Mouse (Mus musculus) heart, embryonic 16.5 days (tissue): ENCODE measurements at regions not wholly inside any gene's neighbourhood (a gene's known extent, or its start where the extent isn't known, plus 50 kb on each side); places are given as distances from the start of the nearest gene placed in this dataset.

ENCODE experiments used
- ATAC-seq: fragments of 200-750 bp; cut with Nextera tagmentation; replicated peaks from 2 replicates; pipeline ENCODE4 v1.8.0; 2017; ENCODE audit warnings: moderate number of reproducible peaks; ENCODE audit not compliant: insufficient read depth, low FRiP score; ENCODE audit errors: extremely low read depth
- H3K27ac ChIP-seq: fragments of 300-500 bp; sonication (generic); 2 replicates; pipeline ENCODE4 v1.5.1; 2014; ENCODE audit warnings: mild to moderate bottlenecking, low read length, control low read depth, moderate library complexity
- H3K27me3 ChIP-seq: fragments of 300-500 bp; sonication (generic); 2 replicates; pipeline ENCODE4 v1.6.1; 2014; ENCODE audit warnings: low read length, mixed read lengths; ENCODE audit not compliant: control insufficient read depth, insufficient read depth
- H3K36me3 ChIP-seq: fragments of 300-500 bp; sonication (generic); 2 replicates; pipeline ENCODE4 v1.6.1; 2014; ENCODE audit not compliant: control insufficient read depth, insufficient read depth
- H3K4me1 ChIP-seq: fragments of 300-500 bp; sonication (generic); 2 replicates; pipeline ENCODE4 v1.6.1; 2014; ENCODE audit warnings: low read length, mixed read lengths; ENCODE audit not compliant: control insufficient read depth, insufficient read depth
- H3K4me2 ChIP-seq: fragments of 300-500 bp; sonication (generic); 2 replicates; pipeline ENCODE4 v1.6.1; 2014; ENCODE audit warnings: low read depth, mild to moderate bottlenecking, control low read depth, low read length
- H3K4me3 ChIP-seq: fragments of 300-500 bp; sonication (generic); 2 replicates; pipeline ENCODE4 v1.5.1; 2014; ENCODE audit warnings: mild to moderate bottlenecking, control low read depth, low read length
- H3K9ac ChIP-seq: fragments of 300-500 bp; sonication (generic); 2 replicates; pipeline ENCODE4 v1.6.1; 2014; ENCODE audit warnings: low read length, control low read depth
- H3K9me3 ChIP-seq: fragments of 300-500 bp; sonication (generic); replicated peaks from 2 replicates; pipeline ENCODE4 v1.6.1; 2016; ENCODE audit warnings: low read length; ENCODE audit not compliant: control insufficient read depth
- WGBS: fragments of 180-500 bp; shearing (Covaris S2); extraction: QIAGEN DNeasy Blood & Tissue Kit; methylation state at CpG from one replicate; pipeline ENCODE4 v1.1.7; 2014; 5-methylcytosine and 5-hydroxymethylcytosine counted together

GRCm38 (mm10) chr19:28181171-28181570 lies 170.2 kb upstream of the Rfx3 start:
- Histone ChIP-seq H3K36me3 (no peaks in the 10 kb centered on the region), H3K4me2 (no peak overlapping the region), H3K27me3 (no peaks in the 10 kb centered on the region), H3K4me3 (no peak overlapping the region), H3K9ac (no peak overlapping the region), H3K27ac (no peak overlapping the region), H3K9me3 (peaks cover 5% of the 10 kb centered on the region), H3K4me1 (peaks cover 8% of the 10 kb centered on the region)
- WGBS: 77% methylated on average over 2 of the region's 2 CpGs
- ATAC-seq: no peak

GRCm38 (mm10) chr19:28178114-28178513 lies 167.1 kb upstream of the Rfx3 start:
- ATAC-seq: peak; percentile 92
- peak overlapping the region; percentile 62 for H3K27ac ChIP-seq

GRCm38 (mm10) chr19:28176821-28177220 lies 165.9 kb upstream of the Rfx3 start:
- no peak for ATAC-seq

More at GRCm38 (mm10) chr19:28178114-28178513, 167.1 kb upstream of the Rfx3 start:
- Histone ChIP-seq H3K27me3 (no peaks in the 10 kb centered on the region), H3K4me3 (no peak overlapping the region), H3K4me1 (peaks cover 8% of the 10 kb centered on the region), H3K9ac (no peak overlapping the region), H3K36me3 (no peaks in the 10 kb centered on the region), H3K4me2 (peak overlapping the region; percentile 8; the same call in 1 of the 2 replicates), H3K9me3 (peaks cover 5% of the 10 kb centered on the region)
- 43% methylated on average over 6 of the region's 6 CpGs for WGBS

GRCm38 (mm10) chr19:28171836-28172534 lies 161.0 kb upstream of the Rfx3 start:
- WGBS: 88% methylated on average over 11 of the region's 11 CpGs
- Histone ChIP-seq H3K36me3 (no peaks in the 10 kb centered on the region), H3K9ac (no peak overlapping the region), H3K4me2 (no peak overlapping the region), H3K4me1 (no peaks in the 10 kb centered on the region), H3K4me3 (no peak overlapping the region), H3K27ac (no peak overlapping the region), H3K27me3 (no peaks in the 10 kb centered on the region), H3K9me3 (no peaks in the 10 kb centered on the region)
- no peak for ATAC-seq

More at GRCm38 (mm10) chr19:28176821-28177220, 165.9 kb upstream of the Rfx3 start:
- Histone ChIP-seq H3K4me2 (no peak overlapping the region), H3K9ac (no peak overlapping the region), H3K9me3 (peaks cover 5% of the 10 kb centered on the region), H3K4me3 (no peak overlapping the region), H3K36me3 (no peaks in the 10 kb centered on the region), H3K27ac (no peak overlapping the region), H3K4me1 (peaks cover 8% of the 10 kb centered on the region), H3K27me3 (no peaks in the 10 kb centered on the region)
- 69% methylated on average over 6 of the region's 6 CpGs for WGBS

GRCm38 (mm10) chr19:28167451-28168165 lies 156.6 kb upstream of the Rfx3 start:
- no peaks in the 10 kb centered on the region for H3K36me3 ChIP-seq
- ATAC-seq: no peak
- no peaks in the 10 kb centered on the region for H3K9me3 ChIP-seq
- no peak overlapping the region for H3K27ac ChIP-seq
- no peak overlapping the region for H3K4me3 ChIP-seq
- H3K27me3 ChIP-seq: no peaks in the 10 kb centered on the region
- 72% methylated on average over 12 of the region's 12 CpGs for WGBS
- H3K9ac ChIP-seq: no peak overlapping the region
- H3K4me1 ChIP-seq: no peaks in the 10 kb centered on the region
- no peak overlapping the region for H3K4me2 ChIP-seq

DNA sequence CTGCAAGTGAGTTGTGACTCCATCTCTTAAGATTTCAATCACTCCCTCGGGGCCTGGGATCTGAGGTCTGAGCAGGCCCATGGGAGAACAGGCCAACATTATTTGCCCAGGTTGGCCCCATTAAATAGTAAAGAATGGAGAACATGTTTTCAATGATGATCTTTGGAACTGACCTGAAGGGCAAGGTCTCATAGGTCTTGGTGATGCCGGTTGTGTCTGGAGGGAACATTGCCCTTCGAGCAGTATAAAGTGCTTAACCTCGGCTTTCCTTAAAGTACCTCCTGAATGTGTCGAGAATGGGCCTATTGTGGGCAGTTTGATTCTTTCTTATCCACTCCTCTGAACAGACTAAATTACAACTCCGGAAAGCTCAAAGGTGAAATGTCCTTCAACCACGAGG lies 155.7 kb upstream of the Rfx3 start:
- no peak overlapping the region for H3K4me2 ChIP-seq
- H3K4me3 ChIP-seq: no peak overlapping the region
- no peak for ATAC-seq
- no peak overlapping the region for H3K9ac ChIP-seq
- no peaks in the 10 kb centered on the region for H3K4me1 ChIP-seq
- no peaks in the 10 kb centered on the region for H3K36me3 ChIP-seq
- no peak overlapping the region for H3K27ac ChIP-seq
- no peaks in the 10 kb centered on the region for H3K27me3 ChIP-seq
- WGBS: 85% methylated on average over 7 of the region's 7 CpGs
- H3K9me3 ChIP-seq: no peaks in the 10 kb centered on the region

GRCm38 (mm10) chr19:28165901-28166361 lies 155.0 kb upstream of the Rfx3 start:
- no peaks in the 10 kb centered on the region for H3K9me3 ChIP-seq
- no peaks in the 10 kb centered on the region for H3K27me3 ChIP-seq
- H3K4me2 ChIP-seq: peak overlapping the region; percentile 64
- H3K36me3 ChIP-seq: no peaks in the 10 kb centered on the region
- 27% methylated on average over 15 of the region's 15 CpGs for WGBS
- peak overlapping the region; percentile 56 for H3K4me3 ChIP-seq
- no peak overlapping the region for H3K27ac ChIP-seq
- no peaks in the 10 kb centered on the region for H3K4me1 ChIP-seq
- ATAC-seq: peak; percentile 85
- H3K9ac ChIP-seq: peak overlapping the region; percentile 54

DNA sequence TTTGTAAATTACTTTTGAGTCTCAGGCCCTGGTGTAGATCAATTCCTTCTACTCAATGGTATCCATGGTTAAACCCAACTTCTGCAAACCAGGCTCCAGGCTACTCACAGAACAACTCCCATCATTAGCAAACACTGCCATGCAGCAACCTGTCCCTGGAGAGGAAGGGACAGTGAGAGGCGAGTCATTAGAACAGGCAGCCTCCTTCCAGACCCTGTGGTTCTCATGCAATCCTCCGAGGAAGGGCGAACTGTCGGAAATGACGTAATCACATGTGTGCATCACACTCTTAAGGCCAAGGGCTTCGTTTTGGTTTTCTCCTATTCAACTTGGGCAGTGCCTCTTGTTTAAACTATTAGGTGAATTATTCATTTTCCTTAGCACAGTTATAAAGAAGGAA lies 152.2 kb upstream of the Rfx3 start:
- 78% methylated on average over 6 of the region's 6 CpGs for WGBS
- no peaks in the 10 kb centered on the region for H3K27me3 ChIP-seq
- ATAC-seq: no peak

GRCm38 (mm10) chr19:28160582-28160981 lies 149.6 kb upstream of the Rfx3 start:
- no peak for ATAC-seq
- no peak overlapping the region for H3K4me2 ChIP-seq
- no peaks in the 10 kb centered on the region for H3K9me3 ChIP-seq
- H3K36me3 ChIP-seq: no peaks in the 10 kb centered on the region
- WGBS: 78% methylated on average over 4 of the region's 4 CpGs
- no peak overlapping the region for H3K4me3 ChIP-seq
- no peaks in the 10 kb centered on the region for H3K27me3 ChIP-seq
- H3K27ac ChIP-seq: no peak overlapping the region
- no peaks in the 10 kb centered on the region for H3K4me1 ChIP-seq
- H3K9ac ChIP-seq: no peak overlapping the region

More for the DNA sequence above, 152.2 kb upstream of the Rfx3 start:
- no peak overlapping the region for H3K4me3 ChIP-seq
- no peak overlapping the region for H3K27ac ChIP-seq
- H3K9ac ChIP-seq: no peak overlapping the region
- H3K9me3 ChIP-seq: no peaks in the 10 kb centered on the region
- H3K36me3 ChIP-seq: no peaks in the 10 kb centered on the region
- H3K4me2 ChIP-seq: no peak overlapping the region
- H3K4me1 ChIP-seq: no peaks in the 10 kb centered on the region
